Mouse (Mus musculus) bone marrow macrophage, adult 2 months (primary cell): ENCODE data around the gene Gm42517.

Experiments used
- CTCF ChIP-seq: IDR thresholded peaks from 2 replicates; pipeline ENCODE4 v1.5.1; 2012; ENCODE audit warnings: low read depth, mild to moderate bottlenecking, low read length, moderate library complexity
- POLR2A ChIP-seq: IDR thresholded peaks from 2 replicates; pipeline ENCODE4 v1.6.1; 2012; ENCODE audit warnings: mild to moderate bottlenecking, low read depth, low read length, borderline replicate concordance

DNA sequence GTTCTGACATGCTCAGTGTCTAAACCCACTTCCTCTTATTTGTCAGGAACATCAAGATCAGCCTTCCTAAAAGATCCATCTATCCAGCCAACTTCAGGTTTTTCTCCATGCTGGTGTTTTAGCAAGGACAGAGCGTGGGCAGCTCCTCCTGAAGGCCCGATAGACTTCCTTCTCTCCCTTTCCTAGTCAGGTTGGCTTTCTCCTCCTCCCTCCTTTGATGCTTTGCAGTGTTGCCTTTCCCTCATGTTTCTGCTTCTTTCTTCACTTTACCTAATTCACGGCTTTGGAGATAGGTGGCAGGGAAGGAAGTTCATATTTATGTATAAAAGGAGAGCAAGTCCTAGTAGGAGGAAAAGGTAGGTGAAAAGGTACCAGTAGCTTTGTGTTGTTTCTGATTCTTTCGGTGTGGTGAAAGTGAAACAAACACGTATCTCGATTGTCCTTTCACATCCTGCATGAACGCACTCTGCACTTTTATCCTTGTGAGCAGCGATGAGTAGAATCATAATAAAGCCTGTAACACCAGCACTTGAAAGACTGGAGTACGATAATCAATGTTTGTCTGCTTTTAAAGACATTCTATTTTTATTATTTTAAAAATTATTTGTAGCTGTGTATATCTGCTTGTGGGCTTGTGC, 18.1 kb downstream of the Gm42517 start:
- TF ChIP-seq POLR2A (no peak), CTCF (no peak)
